Mouse (Mus musculus) C2C12 (cell line): Measurements from ENCODE around the gene Cct6b. TPM values are rescaled to one million over a fixed set of nuclear protein-coding genes. Genes with fewer than 3 reads are reported as not detected.

Experiments used
- H3K27me3 ChIP-seq: one replicate; pipeline ENCODE4 v1.6.1; 2011; ENCODE audit not compliant: control insufficient read depth, insufficient read depth, insufficient read length
- H3K36me3 ChIP-seq: one replicate; pipeline ENCODE4 v1.6.1; 2011; ENCODE audit not compliant: control insufficient read depth, insufficient read depth
- H3K4me3 ChIP-seq: one replicate; pipeline ENCODE4 v1.5.1; 2011; ENCODE audit warnings: mild to moderate bottlenecking, control low read depth; ENCODE audit not compliant: poor library complexity, insufficient read depth, severe bottlenecking
- H3K79me2 ChIP-seq: one replicate; pipeline ENCODE4 v1.6.1; 2011; ENCODE audit not compliant: control insufficient read depth, insufficient read depth
- H3K79me3 ChIP-seq: one replicate; pipeline ENCODE4 v1.6.1; 2011; ENCODE audit warnings: low read depth, control low read depth
- H3ac ChIP-seq: one replicate; pipeline ENCODE3; 2011; ENCODE audit warnings: low read depth; ENCODE audit not compliant: control insufficient read depth, insufficient read length
- CEBPB ChIP-seq: IDR thresholded peaks from one replicate; pipeline ENCODE4 v1.6.1; 2011; ENCODE audit warnings: low read depth, mild to moderate bottlenecking, control low read depth, moderate library complexity
- CTCF ChIP-seq: IDR thresholded peaks from one replicate; pipeline ENCODE4 v1.5.1; 2011; ENCODE audit not compliant: control insufficient read depth, insufficient read depth, insufficient read length
- FOSL1 ChIP-seq: IDR thresholded peaks from one replicate; pipeline ENCODE4 v1.8.0; 2011; ENCODE audit warnings: mild to moderate bottlenecking, low read length; ENCODE audit not compliant: poor library complexity, insufficient read depth, severe bottlenecking
- MAX ChIP-seq: IDR thresholded peaks from one replicate; pipeline ENCODE4 v1.6.1; 2011; ENCODE audit warnings: mild to moderate bottlenecking, control low read depth
- MYOD1 ChIP-seq: IDR thresholded peaks from one replicate; pipeline ENCODE4 v1.6.1; 2011; ENCODE audit warnings: low read depth; ENCODE audit not compliant: control insufficient read depth, insufficient read length
- MYOG ChIP-seq: IDR thresholded peaks from one replicate; pipeline ENCODE4 v1.6.1; 2011; ENCODE audit not compliant: control insufficient read depth, insufficient read length; ENCODE audit errors: extremely low read depth
- USF1 ChIP-seq: IDR thresholded peaks from one replicate; pipeline ENCODE4 v1.6.1; 2011; ENCODE audit warnings: low read depth, mild to moderate bottlenecking, control low read depth, moderate library complexity
- polyA plus RNA-seq: library from polyadenylated mRNA; unstranded; fragments of >200 nt; fragmentation: generic; extraction: Trizol; gene quantifications from one replicate; pipeline ENCODE4 v1.2.1, GENCODE M21; 2012; ENCODE audit warnings: missing spikeins

Cct6b gene
- polyA plus RNA-seq, 1 experiment = 0.08 TPM

DNA sequence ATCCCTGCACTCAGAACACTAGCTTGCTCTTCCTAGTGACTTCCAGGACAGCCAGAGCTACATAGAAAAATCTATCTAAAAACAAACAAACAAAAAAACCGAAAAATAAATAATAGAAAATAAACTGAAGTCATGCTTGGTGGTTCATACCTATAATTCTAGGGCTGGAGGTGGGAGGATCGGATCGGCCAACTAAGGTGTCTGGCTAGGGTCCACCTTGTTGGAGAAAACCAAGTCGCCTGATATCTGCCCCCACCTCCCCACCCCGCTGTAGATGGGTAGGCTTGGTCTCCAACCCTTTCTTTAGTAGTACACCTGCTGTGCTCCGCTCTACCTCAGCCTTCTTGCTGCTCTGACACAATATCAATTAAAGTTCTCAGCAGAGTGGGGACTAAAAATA lies 18.1 kb upstream of the Cct6b start:
- peak overlapping the region; percentile 100 for H3ac ChIP-seq
- peaks cover 38% of the 10 kb centered on the region for H3K36me3 ChIP-seq
- TF ChIP-seq MYOG (no peak), USF1 (no peak)
- H3K4me3 ChIP-seq = peak overlapping the region; percentile 90
- no peaks in the 10 kb centered on the region for H3K27me3 ChIP-seq
- peaks cover 66% of the 10 kb centered on the region for H3K79me2 ChIP-seq
- H3K79me3 ChIP-seq = peaks cover 23% of the 10 kb centered on the region

DNA sequence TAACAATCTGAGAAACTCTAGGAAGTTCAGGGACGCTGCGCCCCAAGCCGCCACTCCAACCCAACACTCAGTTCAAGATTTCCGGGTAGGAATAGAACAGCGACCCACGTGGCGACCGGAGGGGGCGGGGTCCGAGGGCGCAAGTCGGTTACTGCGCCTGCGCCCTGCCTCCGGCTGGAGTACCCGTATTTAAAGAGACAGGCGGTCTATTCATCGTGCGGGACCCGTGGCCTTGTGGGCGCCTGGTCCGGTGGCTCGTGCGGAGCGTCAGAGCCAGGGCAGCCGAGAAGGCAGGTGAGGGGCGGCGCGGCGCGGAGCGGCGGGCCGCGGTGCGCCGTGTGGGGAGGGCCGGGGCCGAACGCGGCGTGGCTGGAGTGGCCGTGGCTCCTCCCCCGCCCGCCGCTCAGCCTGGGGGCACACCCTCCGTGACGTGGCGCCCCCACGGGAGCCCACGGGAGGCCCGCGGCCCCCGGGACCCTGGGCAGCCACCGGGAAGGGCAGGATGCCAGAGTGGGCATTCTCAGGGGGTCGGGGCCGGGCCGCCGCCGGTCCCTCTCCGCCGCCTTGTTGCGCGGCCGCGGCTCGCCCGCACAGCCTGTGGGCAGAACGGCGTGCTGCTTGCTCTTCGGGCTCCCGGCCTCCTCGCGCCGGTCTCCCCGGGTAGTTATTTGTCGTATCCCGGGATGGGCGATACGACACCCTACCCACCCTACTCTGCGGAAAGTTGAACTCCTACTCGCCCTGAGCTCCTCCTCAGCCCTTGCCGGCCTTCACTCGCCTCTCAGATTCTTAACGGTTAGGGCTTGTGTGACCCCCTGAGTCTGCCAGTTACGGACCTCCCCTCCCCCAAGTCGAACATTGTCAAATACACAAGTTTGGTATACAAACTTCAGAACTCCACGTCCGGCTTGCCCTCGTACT lies 17.1 kb upstream of the Cct6b start, which contains the start of gene Lig3:
Gene Lig3, plus strand, starts transcription at position 126 of the 921 bp plus-strand sequence.
- peaks cover 30% of the 10 kb centered on the region for H3K36me3 ChIP-seq
- TF ChIP-seq CEBPB = no peak
- TF ChIP-seq FOSL1 = no peak
- TF ChIP-seq CTCF = no peak
- no peak for TF ChIP-seq MYOG
- no peak for TF ChIP-seq MYOD1
- peak; percentile 80 for TF ChIP-seq USF1
- peak; percentile 97 for TF ChIP-seq MAX
- H3K79me3 ChIP-seq = peaks cover 26% of the 10 kb centered on the region
- H3ac ChIP-seq = peak within 1 kb of the TSS; percentile 100
- no peaks in the 10 kb centered on the region for H3K27me3 ChIP-seq
- H3K79me2 ChIP-seq = peaks cover 58% of the 10 kb centered on the region
- peak within 1 kb of the TSS; percentile 90 for H3K4me3 ChIP-seq

DNA sequence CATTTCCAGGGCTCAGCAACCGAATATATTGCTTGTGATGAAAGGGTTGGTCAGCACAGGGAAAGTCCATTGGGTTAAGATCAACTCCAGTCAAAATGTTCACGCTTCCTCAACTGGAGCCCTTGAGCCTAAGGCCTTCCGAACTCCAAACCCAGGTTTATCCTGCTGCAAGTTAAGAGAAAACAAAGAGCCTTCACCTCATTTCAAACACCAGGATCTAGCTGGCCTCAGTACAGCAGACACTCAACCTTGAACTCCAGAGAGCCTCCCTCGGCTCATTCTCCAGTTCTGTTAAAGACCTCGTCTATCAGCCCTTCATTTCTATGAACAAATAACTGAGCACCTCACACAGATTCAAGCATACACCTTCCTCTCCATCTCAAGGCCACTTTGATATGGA lies 16.0 kb upstream of the Cct6b start:
- no peaks in the 10 kb centered on the region for H3K27me3 ChIP-seq
- peaks cover 54% of the 10 kb centered on the region for H3K79me2 ChIP-seq
- H3ac ChIP-seq = peak overlapping the region; percentile 76
- peaks cover 19% of the 10 kb centered on the region for H3K36me3 ChIP-seq
- H3K4me3 ChIP-seq = peak overlapping the region; percentile 90
- TF ChIP-seq USF1 (no peak), MYOD1 (no peak), CEBPB (no peak), MAX (no peak), FOSL1 (no peak)
- H3K79me3 ChIP-seq = peaks cover 26% of the 10 kb centered on the region

DNA sequence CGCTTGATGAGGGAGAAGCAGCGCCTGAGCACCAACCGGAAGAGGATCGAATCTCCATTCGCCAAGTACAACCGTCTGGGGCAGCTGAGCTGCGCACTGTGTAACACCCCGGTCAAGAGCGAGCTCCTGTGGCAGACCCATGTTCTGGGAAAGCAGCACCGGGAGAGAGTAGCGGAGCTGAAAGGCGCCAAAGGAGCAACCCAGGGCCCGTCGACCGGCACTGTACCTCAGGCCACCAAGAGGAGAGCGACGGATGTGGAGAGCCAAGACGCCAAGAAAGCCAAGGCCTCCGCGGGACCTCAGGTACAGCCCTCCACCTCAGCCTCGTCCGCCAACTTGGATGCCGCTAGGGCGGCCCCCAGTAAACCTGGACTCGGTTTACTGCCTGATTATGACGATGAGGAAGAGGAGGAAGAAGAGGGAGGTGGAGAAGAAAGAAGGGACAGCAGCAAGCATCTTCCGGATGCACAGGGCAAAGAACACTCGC lies 360 bp upstream of the Cct6b start:
- H3K4me3 ChIP-seq = peak overlapping the region; percentile 99
- peak overlapping the region; percentile 93 for H3ac ChIP-seq
- H3K36me3 ChIP-seq = peaks cover 27% of the 10 kb centered on the region
- peaks cover 3% of the 10 kb centered on the region for H3K27me3 ChIP-seq
- peaks cover 36% of the 10 kb centered on the region for H3K79me2 ChIP-seq
- H3K79me3 ChIP-seq = peaks cover 30% of the 10 kb centered on the region
- TF ChIP-seq CTCF (no peak), CEBPB (no peak), MYOG (no peak), MYOD1 (no peak), FOSL1 (no peak), USF1 (no peak), MAX (no peak)

DNA sequence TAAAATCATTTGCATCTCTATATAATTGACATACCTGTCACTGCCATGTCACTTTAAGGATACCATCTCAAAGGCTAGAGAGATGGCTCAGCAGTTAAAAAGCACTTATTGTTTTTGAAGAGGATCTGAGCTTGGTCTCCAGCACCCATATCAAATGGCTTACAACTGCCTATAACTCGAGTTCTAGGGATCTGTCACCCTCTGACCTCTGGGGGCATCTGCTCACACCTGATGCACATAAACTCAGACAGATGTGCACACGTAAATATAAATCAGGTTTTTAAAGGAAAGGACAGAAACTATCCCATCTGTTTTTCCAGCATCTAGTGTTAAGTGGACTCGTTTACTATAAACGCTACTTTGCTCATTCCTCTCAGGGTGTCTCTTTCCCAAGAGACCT lies 860 bp downstream of the Cct6b start:
- peaks cover 36% of the 10 kb centered on the region for H3K79me2 ChIP-seq
- H3K79me3 ChIP-seq = peaks cover 30% of the 10 kb centered on the region
- H3ac ChIP-seq = no peak overlapping the region
- peak overlapping the region; percentile 99 for H3K4me3 ChIP-seq
- TF ChIP-seq MYOG (no peak), CTCF (no peak), CEBPB (no peak), MAX (no peak), FOSL1 (no peak), MYOD1 (no peak), USF1 (no peak)
- H3K36me3 ChIP-seq = peaks cover 19% of the 10 kb centered on the region
- peaks cover 12% of the 10 kb centered on the region for H3K27me3 ChIP-seq
